Mouse (Mus musculus): ENCODE results near the gene G6pc3. TPM values are rescaled to one million over a fixed set of nuclear protein-coding genes. Genes with fewer than 3 reads are reported as not detected.

G6pc3 gene
- polyA plus RNA-seq, 1 experiment: 56.5 TPM

DNA sequence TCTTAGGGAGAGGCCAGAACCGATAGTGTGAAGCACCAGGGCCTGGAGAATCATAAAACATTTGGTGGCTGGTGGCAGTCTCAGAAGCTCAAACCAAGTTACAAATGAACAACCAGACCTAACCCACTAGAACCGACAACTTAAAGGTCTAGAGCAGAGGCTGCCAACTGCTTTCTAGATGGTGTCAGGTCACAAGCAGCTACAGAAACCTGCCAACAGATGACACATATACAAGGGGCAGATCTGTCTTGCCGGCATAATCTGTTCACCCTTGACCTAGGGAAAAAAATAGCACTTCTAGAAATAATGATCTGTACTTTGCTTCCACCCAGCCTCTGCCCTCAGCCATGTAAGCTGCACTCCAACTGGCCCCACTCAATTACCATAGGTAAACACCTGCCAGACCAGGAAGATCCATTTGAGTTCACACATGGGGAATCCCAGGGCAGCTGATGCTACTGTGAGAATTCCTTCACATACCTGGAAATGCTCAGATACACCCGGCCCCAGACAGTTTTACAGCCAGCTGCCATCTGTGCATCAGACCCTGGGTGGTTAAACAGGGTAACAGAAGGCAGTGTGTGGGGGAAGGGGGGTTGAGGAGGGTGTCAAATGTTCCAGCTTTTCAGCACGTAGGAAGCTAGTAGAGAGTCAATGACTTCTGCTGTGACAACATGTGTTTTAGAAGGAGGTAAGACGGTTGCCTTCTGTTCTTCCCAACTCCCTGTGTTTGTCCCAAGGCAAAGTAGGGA lies 23.3 kb upstream of the G6pc3 start:
- no peaks in the 10 kb centered on the region for H3K27me3 ChIP-seq (ENCODE audit: control insufficient read depth, insufficient read depth, low read length)
- no peak for TF ChIP-seq POLR2A (IDR thresholded peaks at IDR 0.05; ENCODE audit: control insufficient read depth, extremely low read depth, insufficient read depth, low read length, poor library complexity)
- TF ChIP-seq CTCF (IDR thresholded peaks at IDR 0.05; ENCODE audit: borderline replicate concordance, control insufficient read depth, extremely low read depth, insufficient read depth, low read length, poor library complexity): no peak
- H3K4me3 ChIP-seq (ENCODE audit: control insufficient read depth, insufficient read depth, low read length): no peak overlapping the region
- no peak overlapping the region for H3K27ac ChIP-seq (ENCODE audit: control insufficient read depth, insufficient read depth, low read length)
- H3K36me3 ChIP-seq (ENCODE audit: control insufficient read depth, insufficient read depth, low read length): peaks cover 49% of the 10 kb centered on the region
- H3K4me1 ChIP-seq (replicated peaks; ENCODE audit: control insufficient read depth, insufficient read depth, low read length): no peaks in the 10 kb centered on the region
- no peak for DNase-seq
- WGBS: 91% methylated on average over 6 of the region's 6 CpGs

- Histone ChIP-seq H3K4me1 (replicated peaks; ENCODE audit: control insufficient read depth, insufficient read depth, low read length) (no peaks in the 10 kb centered on the region), H3K4me3 (ENCODE audit: control insufficient read depth, insufficient read depth, low read length) (no peak overlapping the region), H3K27me3 (ENCODE audit: control insufficient read depth, insufficient read depth, low read length) (no peaks in the 10 kb centered on the region), H3K27ac (ENCODE audit: control insufficient read depth, insufficient read depth, low read length) (no peak overlapping the region), H3K36me3 (ENCODE audit: control insufficient read depth, insufficient read depth, low read length) (peaks cover 45% of the 10 kb centered on the region)
- 98% methylated on average over 5 of the region's 5 CpGs for WGBS
- TF ChIP-seq POLR2A (IDR thresholded peaks at IDR 0.05; ENCODE audit: control insufficient read depth, extremely low read depth, insufficient read depth, low read length, poor library complexity): no peak
- TF ChIP-seq CTCF (IDR thresholded peaks at IDR 0.05; ENCODE audit: borderline replicate concordance, control insufficient read depth, extremely low read depth, insufficient read depth, low read length, poor library complexity): no peak
- no peak for DNase-seq
These were observed 21.9 kb upstream of the G6pc3 start for GRCm38 (mm10) chr11:102167539-102167938.

DNA sequence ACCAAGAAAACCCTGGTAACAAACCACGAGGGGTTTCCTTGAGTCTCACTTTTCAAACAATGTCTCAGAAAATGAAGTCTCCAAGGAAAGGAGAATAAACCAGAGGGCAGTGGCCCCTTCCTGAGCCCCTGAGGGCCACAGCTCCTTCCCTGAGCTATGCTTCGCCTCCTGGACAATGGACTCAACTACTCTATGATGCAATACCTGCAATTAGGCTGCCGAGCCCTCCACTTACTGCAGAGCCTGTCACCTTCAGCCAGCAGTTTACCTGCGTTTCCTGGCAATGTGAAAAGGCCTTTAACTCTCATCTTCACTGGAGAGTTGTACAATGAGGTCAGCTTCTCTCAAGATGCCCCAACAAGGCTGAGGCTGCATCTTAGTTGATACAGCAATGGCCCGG lies 20.7 kb upstream of the G6pc3 start:
- peaks cover 37% of the 10 kb centered on the region for H3K36me3 ChIP-seq (ENCODE audit: control insufficient read depth, insufficient read depth, low read length)
- TF ChIP-seq POLR2A (IDR thresholded peaks at IDR 0.05; ENCODE audit: control insufficient read depth, extremely low read depth, insufficient read depth, low read length, poor library complexity): no peak
- TF ChIP-seq CTCF (IDR thresholded peaks at IDR 0.05; ENCODE audit: borderline replicate concordance, control insufficient read depth, extremely low read depth, insufficient read depth, low read length, poor library complexity): no peak
- no peak overlapping the region for H3K4me3 ChIP-seq (ENCODE audit: control insufficient read depth, insufficient read depth, low read length)
- no peaks in the 10 kb centered on the region for H3K4me1 ChIP-seq (replicated peaks; ENCODE audit: control insufficient read depth, insufficient read depth, low read length)
- no peak for DNase-seq
- 90% methylated on average over 5 of the region's 5 CpGs for WGBS
- H3K27ac ChIP-seq (ENCODE audit: control insufficient read depth, insufficient read depth, low read length): no peak overlapping the region
- H3K27me3 ChIP-seq (ENCODE audit: control insufficient read depth, insufficient read depth, low read length): no peaks in the 10 kb centered on the region

GRCm38 (mm10) chr11:102179836-102180235 lies 9.6 kb upstream of the G6pc3 start:
- Histone ChIP-seq H3K4me3 (ENCODE audit: control insufficient read depth, insufficient read depth, low read length) (no peak overlapping the region), H3K27ac (ENCODE audit: control insufficient read depth, insufficient read depth, low read length) (no peak overlapping the region), H3K4me1 (replicated peaks; ENCODE audit: control insufficient read depth, insufficient read depth, low read length) (peaks cover 5% of the 10 kb centered on the region), H3K27me3 (ENCODE audit: control insufficient read depth, insufficient read depth, low read length) (no peaks in the 10 kb centered on the region), H3K36me3 (ENCODE audit: control insufficient read depth, insufficient read depth, low read length) (peaks cover 21% of the 10 kb centered on the region)
- TF ChIP-seq POLR2A (IDR thresholded peaks at IDR 0.05; ENCODE audit: control insufficient read depth, extremely low read depth, insufficient read depth, low read length, poor library complexity): no peak
- TF ChIP-seq CTCF (IDR thresholded peaks at IDR 0.05; ENCODE audit: borderline replicate concordance, control insufficient read depth, extremely low read depth, insufficient read depth, low read length, poor library complexity): no peak
- DNase-seq: no peak

GRCm38 (mm10) chr11:102184253-102184645 lies 5.2 kb upstream of the G6pc3 start:
- Histone ChIP-seq H3K4me1 (replicated peaks; ENCODE audit: control insufficient read depth, insufficient read depth, low read length) (peaks cover 8% of the 10 kb centered on the region), H3K4me3 (ENCODE audit: control insufficient read depth, insufficient read depth, low read length) (peak overlapping the region; percentile 88), H3K27ac (ENCODE audit: control insufficient read depth, insufficient read depth, low read length) (no peak overlapping the region), H3K36me3 (ENCODE audit: control insufficient read depth, insufficient read depth, low read length) (peaks cover 9% of the 10 kb centered on the region; the same call in 1 of the 2 replicates), H3K27me3 (ENCODE audit: control insufficient read depth, insufficient read depth, low read length) (no peaks in the 10 kb centered on the region)
- no peak for TF ChIP-seq POLR2A (IDR thresholded peaks at IDR 0.05; ENCODE audit: control insufficient read depth, extremely low read depth, insufficient read depth, low read length, poor library complexity)
- TF ChIP-seq CTCF (IDR thresholded peaks at IDR 0.05; ENCODE audit: borderline replicate concordance, control insufficient read depth, extremely low read depth, insufficient read depth, low read length, poor library complexity): no peak
- no peak for DNase-seq
- 3% methylated on average over 7 of the region's 7 CpGs for WGBS

GRCm38 (mm10) chr11:102184646-102185495 lies 4.5 kb upstream of the G6pc3 start, which contains the start of gene Lsm12:
TSS of gene Lsm12 (minus strand) at chr11:102185296.
- Histone ChIP-seq H3K36me3 (ENCODE audit: control insufficient read depth, insufficient read depth, low read length) (peaks cover 6% of the 10 kb centered on the region; the same call in 1 of the 2 replicates), H3K27ac (ENCODE audit: control insufficient read depth, insufficient read depth, low read length) (peak within 1 kb of the TSS; percentile 54; the same call in 1 of the 2 replicates), H3K4me3 (ENCODE audit: control insufficient read depth, insufficient read depth, low read length) (peak within 1 kb of the TSS; percentile 88), H3K4me1 (replicated peaks; ENCODE audit: control insufficient read depth, insufficient read depth, low read length) (peaks cover 11% of the 10 kb centered on the region), H3K27me3 (ENCODE audit: control insufficient read depth, insufficient read depth, low read length) (no peaks in the 10 kb centered on the region)
- peak; percentile 99 for DNase-seq
- under 1% methylated on average over 70 of the region's 70 CpGs for WGBS
- TF ChIP-seq POLR2A (IDR thresholded peaks at IDR 0.05; ENCODE audit: control insufficient read depth, extremely low read depth, insufficient read depth, low read length, poor library complexity) (peak; percentile 91), CTCF (IDR thresholded peaks at IDR 0.05; ENCODE audit: borderline replicate concordance, control insufficient read depth, extremely low read depth, insufficient read depth, low read length, poor library complexity) (peak; percentile 68; the same call in 1 of the 2 replicates)
